Mouse (Mus musculus) left cerebral cortex, postnatal 36 days (tissue): ENCODE data around the gene Gpr176. TPM values are rescaled to one million over a fixed set of nuclear protein-coding genes. Genes with fewer than 3 reads are reported as not detected.
A peak's percentile ranks its signal among the peaks of the same experiment; 100 is the strongest.

Experiments
- DNase-seq, 2 experiments: peaks; one replicate each; pipeline ENCODE4 v3.0.0; 2021 to 2022; ENCODE audit warnings: low spot score in 2 of 2, mixed read lengths in 1 of 2
- intact Hi-C: fragments of 180-260 bp; cut with DNase I; formaldehyde crosslinking; loops from one replicate; pipeline ENCODE4 v1.15.1; 2025
- total RNA-seq, 2 experiments: library from RNA; stranded (reverse); gene quantifications; 2 replicates each; pipeline ENCODE4 v1.2.3; 2021

The Gpr176 gene
- total RNA-seq, 2 experiments from 2014 or later = 8.4 to 10.6 TPM

DNA sequence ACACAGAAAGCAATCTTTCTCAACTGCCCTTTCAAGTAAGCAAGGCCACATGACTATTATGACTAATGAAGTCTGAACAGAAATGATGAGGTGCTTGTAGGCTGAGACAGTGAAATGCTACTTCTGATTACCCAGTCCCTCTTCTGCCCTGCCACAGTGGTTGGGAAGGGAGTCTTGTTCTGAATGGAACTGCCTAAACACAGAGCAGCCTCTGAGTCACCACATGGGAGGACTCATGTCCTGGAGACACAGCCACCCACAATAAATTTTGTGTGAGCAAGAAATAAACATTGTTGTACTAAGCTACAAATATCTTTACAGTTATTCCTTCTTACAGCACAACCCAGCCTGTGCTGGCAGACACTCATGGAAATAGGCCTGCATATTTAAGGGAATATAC lies 2.7 kb upstream of the Gpr176 start:
- peak in 1 of 2 experiments; percentile 22 for DNase-seq
- intact Hi-C loops = loop anchor here (2.0 kb wide), 1 partner anchor 25 kb away; no protein-coding TSS in a partner anchor

DNA sequence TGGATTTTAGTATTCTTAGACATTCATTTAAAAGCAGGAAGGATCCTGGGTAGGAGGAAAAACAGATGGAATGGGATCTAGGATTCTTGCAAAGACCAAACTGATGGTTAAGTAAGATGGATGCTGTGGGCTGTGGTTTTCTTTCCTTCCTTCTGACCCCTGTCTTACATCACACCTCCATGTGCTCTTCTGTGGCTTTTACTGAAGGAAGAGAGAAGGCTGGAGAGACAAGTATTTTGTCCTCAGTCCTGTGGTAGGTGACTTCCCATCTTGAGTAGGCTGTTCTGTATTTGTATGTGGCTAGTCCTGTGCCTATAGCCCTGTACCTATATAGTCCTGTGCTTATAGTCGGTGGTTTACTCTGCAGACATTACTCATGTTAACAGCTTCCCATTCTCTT lies 2.3 kb upstream of the Gpr176 start:
- no peak for DNase-seq
- intact Hi-C loops = no loop called here

DNA sequence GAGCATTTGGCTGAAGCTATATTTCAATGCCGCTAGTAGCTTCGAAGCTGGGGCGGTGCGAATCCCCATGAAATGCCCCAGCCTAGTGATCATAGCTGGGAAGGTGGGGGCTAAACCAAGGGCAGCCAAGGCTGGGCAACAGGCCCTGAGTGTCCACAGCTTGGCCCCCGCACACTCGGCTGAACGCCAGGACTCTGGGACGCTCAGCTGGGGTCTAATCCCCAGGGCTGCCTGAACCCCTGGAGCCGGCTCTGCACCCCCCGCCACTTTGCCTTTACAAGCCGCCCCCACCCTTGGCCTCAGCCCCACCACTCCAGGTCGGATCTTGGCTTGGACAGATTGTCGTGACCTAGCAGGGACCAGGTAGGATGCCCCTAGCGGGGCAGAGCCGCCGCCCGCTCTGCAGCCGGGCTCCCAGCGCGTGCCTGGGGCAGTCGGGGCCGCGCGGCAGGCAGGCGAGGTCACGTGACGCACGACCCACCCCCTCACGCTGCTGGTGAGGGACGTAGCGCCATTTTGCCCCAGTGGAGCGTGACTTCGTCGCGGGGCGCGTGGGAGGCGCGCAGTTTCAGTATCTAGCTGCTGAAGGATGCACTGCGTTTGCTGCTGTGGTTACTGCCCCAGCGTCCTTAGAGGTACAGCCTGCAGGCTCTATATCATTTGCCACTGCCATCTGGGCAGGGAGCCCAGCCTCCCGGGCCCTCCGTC lies 507 bp upstream of the Gpr176 start:
- DNase-seq = peak; percentile 89 to 91
- intact Hi-C loops = loop anchor here (5.0 kb wide), 1 partner anchor 69 kb away; no protein-coding TSS in a partner anchor

DNA sequence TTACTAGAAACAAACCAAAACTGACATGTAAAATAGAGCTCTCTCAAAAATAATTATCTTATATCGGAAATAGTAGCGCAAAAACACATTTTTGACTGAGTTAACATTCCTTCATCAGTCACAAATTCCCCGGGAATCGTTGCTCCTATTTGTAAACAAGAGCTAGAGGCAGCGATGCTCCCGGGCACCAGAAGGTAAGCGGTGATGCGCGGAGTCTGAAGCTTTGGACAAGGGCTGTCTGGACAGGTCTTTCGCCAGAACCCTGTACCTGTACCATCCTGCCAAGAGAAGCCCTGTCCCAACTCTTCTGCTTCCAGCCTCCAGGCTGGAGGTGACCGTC lies 688 bp downstream of the Gpr176 start:
- intact Hi-C loops = loop anchor here (5.0 kb wide), 1 partner anchor 70 kb away; no protein-coding TSS in a partner anchor
- DNase-seq = no peak

DNA sequence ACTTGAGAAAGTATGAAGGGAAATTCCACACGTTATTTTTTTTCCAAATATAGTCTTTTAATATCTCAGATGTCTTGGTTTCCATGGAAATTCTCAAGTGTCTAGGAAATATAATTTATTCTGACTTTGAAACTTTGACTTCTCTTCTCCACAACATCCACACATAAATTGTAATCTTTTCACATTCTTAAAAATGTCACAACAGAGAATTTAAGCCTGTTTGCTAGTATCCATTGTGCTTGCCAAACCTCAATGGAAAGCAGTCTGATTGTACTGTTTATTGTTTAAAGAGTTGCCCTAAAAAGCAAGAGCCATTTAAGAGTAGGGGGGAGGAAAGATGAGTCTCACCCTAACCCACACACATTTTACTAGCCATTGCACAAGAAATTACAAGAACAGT lies 1.4 kb downstream of the Gpr176 start:
- no peak for DNase-seq
- intact Hi-C loops = loop anchor here (5.0 kb wide), 1 partner anchor 70 kb away; no protein-coding TSS in a partner anchor

DNA sequence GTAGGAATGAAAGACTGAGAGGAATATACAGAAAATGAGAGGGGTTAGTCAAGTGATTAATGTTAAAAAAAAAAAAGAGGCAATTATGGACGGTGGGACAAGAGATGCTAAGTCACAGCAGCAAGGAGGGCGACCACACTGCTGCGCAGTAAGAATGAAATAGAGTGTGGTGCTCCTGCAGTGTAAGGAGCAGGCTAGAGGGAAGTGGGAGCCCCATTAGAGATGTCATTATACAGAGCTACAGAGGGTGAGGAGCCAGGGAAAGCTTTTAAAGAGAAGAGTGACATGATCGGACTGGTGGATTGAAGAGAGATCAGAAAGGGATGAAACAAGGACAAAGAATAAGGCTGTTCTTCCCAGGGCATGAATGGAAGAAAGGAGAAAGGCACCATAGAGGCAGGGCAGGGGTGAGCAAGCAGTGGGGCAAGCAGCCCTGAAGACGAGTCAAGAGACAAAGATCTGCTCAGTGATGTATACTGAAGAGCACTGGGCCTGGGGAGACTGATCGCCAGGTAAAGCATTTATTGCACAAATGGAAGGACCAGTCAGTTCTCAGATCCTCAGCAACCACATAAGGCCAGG lies 18.0 kb downstream of the Gpr176 start:
- intact Hi-C loops = no loop called here
- no peak for DNase-seq

DNA sequence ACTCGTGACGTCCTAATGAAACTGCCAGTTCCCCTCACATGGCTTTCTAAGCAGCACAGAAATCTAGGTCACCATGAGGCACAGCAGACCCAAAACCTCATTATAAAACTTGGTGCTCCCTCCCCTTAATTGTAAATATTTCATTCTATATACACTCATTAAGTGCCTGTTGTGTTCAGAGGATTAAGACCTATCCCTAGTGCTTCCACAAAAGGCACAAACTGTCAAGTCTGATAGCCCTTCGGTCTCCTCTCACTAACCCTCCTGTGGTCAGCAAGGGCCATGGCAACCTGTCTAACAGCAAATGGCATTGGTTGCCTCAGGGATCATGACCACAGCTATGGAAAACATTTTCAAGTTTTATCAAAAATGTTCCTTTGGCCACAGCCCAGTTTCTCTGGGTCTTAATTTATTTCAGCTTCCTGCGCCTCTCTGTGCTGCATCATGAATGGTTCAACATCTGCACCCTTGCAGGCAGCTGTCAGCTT lies 19.3 kb downstream of the Gpr176 start:
- intact Hi-C loops = no loop called here
- DNase-seq = no peak

DNA sequence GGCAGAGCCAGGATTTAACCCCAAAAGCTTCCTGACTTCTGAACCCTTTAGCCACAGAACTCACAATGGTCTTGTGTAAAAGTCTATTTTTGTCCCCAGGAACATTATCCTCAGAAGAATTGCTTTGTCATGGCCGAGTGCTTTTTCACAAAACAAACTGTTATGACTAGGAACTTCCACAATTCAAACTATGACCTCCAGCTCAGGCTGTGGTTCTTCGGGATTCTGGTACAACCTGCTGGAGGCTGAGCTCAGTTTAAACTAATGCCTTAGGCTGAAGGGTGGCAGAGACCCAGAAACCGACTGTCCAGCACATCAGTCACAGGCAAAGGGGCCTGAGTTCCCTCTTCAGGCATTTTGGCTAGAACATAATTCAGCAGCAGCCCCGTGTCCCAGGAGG lies 19.7 kb downstream of the Gpr176 start:
- intact Hi-C loops = no loop called here
- DNase-seq = no peak

DNA sequence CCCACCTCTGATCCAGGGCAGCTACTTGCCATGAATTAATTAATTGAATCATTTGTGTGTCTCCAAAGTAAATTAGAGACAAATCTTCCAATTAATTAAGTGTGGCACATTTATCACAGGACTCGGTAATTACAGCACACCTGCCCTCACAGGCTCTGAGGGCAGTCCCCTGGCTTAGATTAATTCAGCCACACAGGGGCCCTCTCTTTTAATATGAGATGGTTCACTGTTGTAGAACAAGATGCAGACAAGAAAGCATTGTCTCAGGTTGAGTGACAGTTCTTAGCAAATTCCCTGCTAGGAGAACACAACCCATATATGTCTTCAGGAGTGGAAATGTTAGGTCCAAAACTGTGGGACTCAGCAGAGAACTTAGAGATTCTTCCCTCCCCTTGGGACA lies 27.7 kb downstream of the Gpr176 start:
- no peak for DNase-seq

DNA sequence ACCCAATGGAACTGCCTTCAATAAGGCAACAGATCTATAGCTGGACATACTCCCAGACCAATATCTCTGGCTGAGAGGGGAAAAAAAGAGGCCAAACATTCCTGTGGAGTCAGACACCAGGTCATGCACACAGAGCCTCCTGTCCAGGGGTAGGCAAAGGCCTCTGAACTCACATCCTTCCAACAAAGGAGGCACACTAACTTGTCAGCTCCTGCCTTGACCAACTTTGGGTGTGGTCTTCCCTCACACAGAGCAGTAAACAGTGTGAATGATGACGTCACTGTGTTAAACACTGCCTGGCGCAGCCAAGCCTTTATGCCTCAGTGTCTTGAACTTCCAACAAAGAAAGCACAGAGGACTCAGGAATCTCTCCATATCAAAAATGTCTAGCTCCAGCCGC lies 29.3 kb downstream of the Gpr176 start:
- DNase-seq = no peak
- intact Hi-C loops = no loop called here

More for the DNA sequence above, 27.7 kb downstream of the Gpr176 start:
- intact Hi-C loops = no loop called here

DNA sequence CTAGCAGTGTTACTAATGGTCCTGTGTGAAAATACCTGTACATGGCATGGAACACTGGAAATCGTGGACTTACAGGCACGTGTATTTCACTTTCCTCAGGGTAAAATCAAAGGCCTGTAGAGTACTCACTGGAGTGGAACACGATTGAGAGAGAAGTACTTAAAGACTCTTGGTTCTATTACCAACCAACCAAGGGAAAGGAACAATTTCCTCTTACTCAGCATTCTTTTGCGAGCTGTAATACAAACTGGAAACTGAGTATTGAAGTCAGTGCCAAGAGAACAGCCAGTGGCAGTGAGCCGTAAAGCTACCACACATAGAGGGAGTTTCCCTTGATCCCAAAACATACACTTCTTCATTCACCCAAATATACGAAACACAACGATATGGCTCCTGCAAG lies 31.9 kb downstream of the Gpr176 start:
- no peak for DNase-seq
- intact Hi-C loops = no loop called here

DNA sequence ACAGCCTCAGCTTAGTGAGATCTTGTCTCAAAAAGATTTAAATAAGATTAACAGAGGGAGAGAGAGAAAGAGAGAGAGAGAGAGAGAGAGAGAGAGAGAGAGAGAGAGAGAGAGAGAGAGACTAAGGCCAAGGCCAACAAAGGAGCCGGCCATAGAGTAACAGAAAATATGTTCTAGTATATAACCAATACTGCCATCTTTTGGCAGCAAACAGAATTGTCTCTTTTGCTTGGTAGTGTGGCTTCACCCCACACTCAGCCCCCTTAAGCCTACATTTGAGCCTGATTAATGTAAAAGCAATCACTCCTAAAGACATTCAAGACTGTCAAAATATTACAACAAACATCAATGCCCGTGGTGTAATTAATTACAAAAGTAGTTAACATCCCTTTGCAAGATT lies 37.1 kb downstream of the Gpr176 start:
- intact Hi-C loops = loop anchor here (2.0 kb wide), 1 partner anchor 73 kb away; no protein-coding TSS in a partner anchor
- no peak for DNase-seq

DNA sequence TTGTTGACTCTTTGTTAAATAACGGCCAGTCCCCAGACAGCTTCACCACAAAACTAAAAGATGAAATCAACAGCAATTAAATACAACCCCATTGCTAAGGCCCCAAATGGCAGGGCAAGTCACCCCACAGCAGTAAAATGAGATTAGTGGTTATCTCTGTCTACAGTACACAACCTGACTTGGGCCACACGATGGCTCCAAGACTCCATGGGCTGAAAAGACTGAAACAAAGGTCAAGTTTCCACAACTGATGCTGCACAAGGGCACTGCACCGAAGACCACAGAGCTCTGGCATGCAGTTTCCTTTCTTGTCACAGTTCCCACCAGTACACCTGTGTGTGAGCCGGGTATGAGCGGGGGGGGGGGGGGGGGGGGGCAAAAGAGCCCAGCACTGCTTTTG lies 50.6 kb downstream of the Gpr176 start:
- intact Hi-C loops = no loop called here
- DNase-seq = no peak

DNA sequence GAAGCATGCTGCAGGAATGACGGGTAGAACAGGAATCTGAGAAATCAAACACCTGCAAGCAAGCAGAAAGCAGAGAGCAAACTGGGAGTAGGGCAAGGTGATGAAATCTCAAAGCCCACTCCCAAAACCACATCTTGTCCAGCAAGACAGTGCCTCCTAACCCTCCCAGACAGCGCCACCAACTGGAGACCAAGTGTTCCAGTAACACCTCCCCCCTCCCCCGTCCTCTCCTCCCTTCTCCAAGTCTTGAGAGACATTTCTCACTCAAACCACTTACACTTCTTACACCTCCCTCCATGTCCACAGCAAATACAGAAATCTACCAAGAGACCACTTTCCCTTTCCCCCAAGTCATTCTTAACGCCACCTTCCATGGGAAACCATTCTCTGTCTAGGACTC lies 51.4 kb downstream of the Gpr176 start:
- intact Hi-C loops = no loop called here
- no peak for DNase-seq

DNA sequence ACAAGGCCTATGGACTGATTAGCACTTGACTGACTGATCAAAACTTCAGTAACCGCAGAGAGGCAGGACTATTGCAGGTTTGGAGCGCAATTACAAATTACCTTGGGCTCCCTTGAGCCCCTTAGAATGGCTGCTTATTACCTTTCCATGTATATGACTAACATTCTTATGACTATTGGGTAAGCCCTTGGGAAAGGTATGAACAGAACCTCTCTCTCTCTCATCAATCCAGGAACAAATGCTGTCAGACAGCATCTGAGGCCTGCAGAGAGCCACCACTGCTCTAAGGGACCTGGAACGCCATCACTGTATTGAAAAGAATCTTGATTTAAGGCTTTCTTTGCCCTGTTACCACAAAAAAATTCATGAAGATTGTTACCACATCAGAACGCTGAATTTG lies 52.1 kb downstream of the Gpr176 start:
- intact Hi-C loops = no loop called here
- no peak for DNase-seq

DNA sequence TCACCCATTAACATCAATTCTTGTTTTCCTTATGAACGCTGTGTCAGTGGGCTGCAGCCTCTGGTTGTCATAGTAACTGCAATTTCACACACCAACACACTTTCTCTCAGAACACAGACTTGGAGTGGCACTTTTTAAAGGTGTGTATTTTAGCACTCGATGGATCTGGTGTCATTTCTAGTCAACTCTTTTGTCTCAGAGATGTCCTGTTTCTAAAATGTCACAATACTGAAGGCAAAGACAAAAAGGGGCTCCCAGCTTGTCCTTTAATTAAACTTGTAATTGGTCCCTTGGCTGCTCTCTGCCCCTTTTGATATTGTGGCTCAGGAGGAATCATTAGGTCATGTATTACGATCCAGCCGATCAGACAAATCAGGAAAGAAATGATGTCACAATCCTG lies 52.7 kb downstream of the Gpr176 start:
- DNase-seq = no peak
- intact Hi-C loops = no loop called here

DNA sequence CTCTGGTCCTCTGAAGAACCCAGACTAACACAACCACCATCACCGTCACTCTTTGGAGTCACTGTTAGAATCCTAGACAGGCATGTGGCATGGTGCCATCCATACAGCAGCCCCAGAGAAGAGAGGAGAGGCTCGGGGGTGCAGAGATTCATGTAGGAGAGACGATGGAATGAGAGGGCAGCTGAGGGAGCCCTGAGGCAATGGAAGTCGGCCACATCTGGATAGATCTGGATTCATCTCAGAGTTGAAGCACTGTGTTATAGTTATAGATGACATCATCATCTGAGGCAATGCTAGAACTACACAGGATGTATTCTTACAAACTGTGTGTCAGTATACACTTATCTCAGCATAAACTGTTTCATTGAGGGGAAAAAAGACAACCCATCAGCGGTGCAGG lies 54.0 kb downstream of the Gpr176 start:
- intact Hi-C loops = no loop called here

DNA sequence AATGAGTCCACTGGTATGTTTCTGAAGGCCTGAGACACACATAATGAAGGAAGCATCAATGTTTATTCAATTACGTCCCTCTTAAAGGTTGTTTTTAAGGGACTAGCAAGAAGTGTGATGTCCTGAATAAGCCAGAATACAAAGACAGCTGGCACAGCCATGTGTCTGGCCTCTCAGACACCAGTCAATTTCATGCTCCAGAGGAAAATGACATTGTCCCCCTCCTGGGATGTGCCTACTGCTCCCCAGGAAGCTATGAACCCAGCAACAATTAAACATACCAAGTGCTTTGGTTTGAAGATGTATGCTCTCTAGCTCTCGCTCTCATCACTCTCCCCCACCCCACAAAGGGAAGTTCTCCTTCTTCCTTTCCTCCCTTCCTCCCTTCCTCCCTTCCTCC lies 56.3 kb downstream of the Gpr176 start:
- DNase-seq = no peak
- intact Hi-C loops = no loop called here

More for the DNA sequence above, 54.0 kb downstream of the Gpr176 start:
- no peak for DNase-seq

DNA sequence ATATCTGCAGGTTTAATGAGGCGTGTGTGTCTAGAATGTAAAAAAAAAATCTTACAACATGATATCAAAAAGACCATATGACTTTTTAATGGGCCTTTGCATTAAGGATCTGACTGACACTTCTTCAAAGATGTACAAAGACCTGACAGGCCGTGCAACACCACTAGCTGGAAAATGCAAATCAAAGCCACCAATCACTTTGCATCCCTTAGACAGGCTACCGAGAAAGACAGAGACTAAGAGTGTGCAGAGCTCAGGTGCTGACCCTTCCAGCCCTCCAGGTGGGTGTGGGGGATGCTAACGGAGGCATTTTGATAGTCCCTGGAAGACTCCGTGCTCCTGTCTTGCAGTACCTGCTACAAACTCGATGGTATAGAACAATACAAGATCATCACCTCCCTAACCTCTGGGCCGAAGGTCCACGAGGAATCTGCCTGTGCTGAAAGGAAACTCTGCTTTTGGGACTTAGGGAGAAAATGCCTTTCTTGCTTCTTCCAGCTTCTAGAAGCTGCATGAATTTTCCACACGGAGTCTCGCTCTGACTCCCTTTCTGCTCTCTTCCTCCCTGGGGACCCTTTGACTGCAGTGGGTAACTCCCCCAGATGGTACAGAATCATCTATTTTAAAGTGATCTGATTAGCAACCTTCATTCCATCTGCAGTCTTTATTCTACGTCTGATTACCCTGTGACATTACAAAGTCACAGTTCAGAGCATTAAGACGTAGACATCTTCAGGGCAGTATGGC lies 57.4 kb downstream of the Gpr176 start:
- DNase-seq = no peak
- intact Hi-C loops = no loop called here

DNA sequence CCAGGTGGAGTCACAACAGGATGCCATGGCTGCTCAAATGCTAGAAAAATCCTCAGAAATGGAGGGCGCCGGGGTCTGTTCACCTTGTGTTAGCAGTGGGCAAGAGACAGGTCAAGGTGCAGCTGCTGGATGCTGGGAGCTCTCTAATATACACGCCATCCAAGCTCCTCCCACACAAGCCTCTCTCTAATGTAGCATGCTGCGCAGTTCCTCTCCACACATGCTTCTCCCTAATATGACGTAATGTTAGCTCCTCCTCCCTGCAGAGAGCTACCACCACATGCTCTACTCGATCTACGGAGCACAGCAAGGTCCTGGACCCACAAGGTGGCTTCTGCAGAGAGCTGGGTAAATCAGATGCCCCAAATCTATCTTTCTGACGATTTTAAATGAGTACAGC lies 65.7 kb downstream of the Gpr176 start:
- DNase-seq = no peak
- intact Hi-C loops = no loop called here

DNA sequence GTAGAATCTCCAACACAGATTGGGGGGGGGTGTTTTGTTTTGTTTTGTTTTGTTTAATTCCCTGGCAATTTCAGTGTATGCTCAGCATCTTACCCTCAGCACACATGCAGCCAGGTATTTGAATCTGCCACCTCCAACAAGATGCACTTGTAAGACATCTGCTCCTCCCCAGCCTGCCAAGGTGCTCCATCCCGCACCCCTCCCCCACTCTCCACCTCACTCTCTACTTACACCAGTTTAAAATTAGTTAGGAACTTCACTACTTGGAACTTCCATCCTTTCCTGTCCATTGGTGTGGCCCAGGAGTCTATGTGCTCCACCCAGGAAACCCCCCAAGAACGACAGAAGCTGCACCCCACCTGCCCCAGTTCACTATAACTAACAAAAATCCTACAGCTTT lies 66.3 kb downstream of the Gpr176 start:
- no peak for DNase-seq
- intact Hi-C loops = no loop called here
